Mouse (Mus musculus) liver, embryonic 11.5 days (tissue): ENCODE measurements around the gene Bckdha. TPM values are rescaled to one million over a fixed set of nuclear protein-coding genes. Genes with fewer than 3 reads are reported as not detected.

Experiments used
- ATAC-seq: fragments of 200-750 bp; cut with Nextera tagmentation; replicated peaks from 2 replicates; pipeline ENCODE4 v1.8.0; 2017; ENCODE audit warnings: moderate number of reproducible peaks, mild to moderate bottlenecking, moderate TSS enrichment, moderate library complexity; ENCODE audit not compliant: low FRiP score
- DNase-seq: peaks from one replicate; pipeline ENCODE4 v3.0.0-alpha.2; 2017; ENCODE audit warnings: low spot score
- H3K27ac ChIP-seq: fragments of 300-500 bp; sonication (generic); 2 replicates; pipeline ENCODE4 v1.5.1; 2014; ENCODE audit warnings: mild to moderate bottlenecking, low read depth, low read length, control low read depth
- H3K27me3 ChIP-seq: fragments of 300-500 bp; sonication (generic); replicated peaks from 2 replicates; pipeline ENCODE4 v1.6.1; 2014; ENCODE audit warnings: low read length, mixed read lengths; ENCODE audit not compliant: control insufficient read depth, insufficient read depth
- H3K36me3 ChIP-seq: fragments of 300-500 bp; sonication (generic); 2 replicates; pipeline ENCODE4 v1.6.1; 2014; ENCODE audit warnings: mild to moderate bottlenecking, low read length, moderate library complexity, mixed read lengths; ENCODE audit not compliant: control insufficient read depth, insufficient read depth
- H3K4me1 ChIP-seq: fragments of 300-500 bp; sonication (generic); replicated peaks from 2 replicates; pipeline ENCODE4 v1.6.1; 2014; ENCODE audit warnings: low read length, mixed read lengths; ENCODE audit not compliant: control insufficient read depth, insufficient read depth
- H3K4me2 ChIP-seq: fragments of 300-500 bp; sonication (generic); 2 replicates; pipeline ENCODE4 v1.6.1; 2014; ENCODE audit warnings: mild to moderate bottlenecking, control low read depth, moderate library complexity
- H3K4me3 ChIP-seq: fragments of 300-500 bp; sonication (generic); 2 replicates; pipeline ENCODE4 v1.5.1; 2014; ENCODE audit warnings: low read depth, low read length, control low read depth
- H3K9ac ChIP-seq: fragments of 300-500 bp; sonication (generic); 2 replicates; pipeline ENCODE4 v1.6.1; 2014; ENCODE audit warnings: low read depth, low read length, control low read depth
- H3K9me3 ChIP-seq: fragments of 300-500 bp; sonication (generic); 2 replicates; pipeline ENCODE4 v1.6.1; 2016; ENCODE audit warnings: low read length, inconsistent platforms, mixed read lengths; ENCODE audit not compliant: control insufficient read depth
- WGBS: fragments of 180-500 bp; shearing (Covaris S2); extraction: QIAGEN DNeasy Blood & Tissue Kit; methylation state at CpG from one replicate; pipeline ENCODE4 v1.1.7; 2014; 5-methylcytosine and 5-hydroxymethylcytosine counted together
- polyA plus RNA-seq: library from polyadenylated mRNA; unstranded; fragments of >200 nt; fragmentation: Nextera tagmentation; extraction: Ambion mirVana; gene quantifications from 2 replicates; pipeline ENCODE4 v1.2.1, GENCODE M21; 2014

The Bckdha gene
- polyA plus RNA-seq, 1 experiment from 2014 or later = 35.5 TPM

DNA sequence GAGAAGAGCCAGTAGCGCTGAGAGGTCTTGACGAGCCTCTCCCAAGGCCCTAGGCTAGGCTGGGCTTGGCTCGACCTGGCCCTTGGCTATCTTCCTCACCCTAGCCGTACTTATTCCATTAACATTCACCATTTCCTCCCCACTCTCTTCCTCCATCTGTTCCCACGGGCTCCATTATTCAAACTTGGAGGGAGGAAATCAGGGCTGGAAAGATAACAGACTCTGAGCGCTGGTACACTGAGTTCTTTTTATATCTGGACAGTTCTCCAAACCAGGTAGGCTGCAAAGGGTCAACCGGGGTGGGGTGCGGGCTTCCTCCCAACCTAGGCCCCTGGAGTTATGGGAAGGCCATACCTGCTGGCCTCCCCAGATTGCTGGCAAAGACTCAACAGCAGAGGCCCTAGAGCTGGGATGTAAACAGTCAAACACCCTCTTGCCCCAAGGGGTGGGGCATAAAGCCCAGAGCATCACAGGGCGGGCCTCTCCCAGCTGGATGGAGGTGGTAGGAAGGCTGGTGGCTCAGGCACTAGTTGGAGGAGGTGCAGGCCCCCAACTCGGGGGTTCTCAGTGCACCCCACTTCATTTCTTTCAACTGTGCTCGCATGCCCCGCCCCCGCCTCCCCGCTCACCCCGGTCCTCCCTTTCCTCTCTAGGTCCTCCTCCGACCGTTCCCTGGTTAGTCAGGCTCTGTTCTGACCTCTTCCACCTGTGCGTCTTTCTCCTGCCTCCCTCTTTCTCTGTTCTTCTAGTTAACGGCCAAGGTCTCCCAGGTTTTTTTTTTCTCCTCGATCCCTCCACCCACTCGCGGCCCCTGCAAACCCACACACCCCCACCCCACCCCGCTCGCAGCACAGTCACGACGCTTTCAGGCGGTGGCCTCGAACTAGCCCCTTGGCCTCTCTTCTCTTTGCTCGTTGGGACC lies 32.0 kb downstream of the Bckdha start, which contains the start of gene B3gnt8:
TSS of gene B3gnt8 (plus strand) at position 146 of the 922 bp plus-strand sequence.
- Histone ChIP-seq H3K4me2 (peak within 1 kb of the TSS; percentile 91), H3K27ac (peak within 1 kb of the TSS; percentile 73), H3K4me1 (peaks cover 20% of the 10 kb centered on the region), H3K4me3 (peak within 1 kb of the TSS; percentile 54), H3K9ac (peak within 1 kb of the TSS; percentile 61), H3K36me3 (0 out of 2 replicates have a peak, but pooled peaks cover 3% of the 10 kb centered on the region), H3K27me3 (no peaks in the 10 kb centered on the region), H3K9me3 (no peaks in the 10 kb centered on the region)
- 0 out of 2 replicates have a peak, but pooled peaks have one; percentile 35 for ATAC-seq
- WGBS = 10% methylated on average over 29 of the region's 29 CpGs
- DNase-seq = peak; percentile 49

DNA sequence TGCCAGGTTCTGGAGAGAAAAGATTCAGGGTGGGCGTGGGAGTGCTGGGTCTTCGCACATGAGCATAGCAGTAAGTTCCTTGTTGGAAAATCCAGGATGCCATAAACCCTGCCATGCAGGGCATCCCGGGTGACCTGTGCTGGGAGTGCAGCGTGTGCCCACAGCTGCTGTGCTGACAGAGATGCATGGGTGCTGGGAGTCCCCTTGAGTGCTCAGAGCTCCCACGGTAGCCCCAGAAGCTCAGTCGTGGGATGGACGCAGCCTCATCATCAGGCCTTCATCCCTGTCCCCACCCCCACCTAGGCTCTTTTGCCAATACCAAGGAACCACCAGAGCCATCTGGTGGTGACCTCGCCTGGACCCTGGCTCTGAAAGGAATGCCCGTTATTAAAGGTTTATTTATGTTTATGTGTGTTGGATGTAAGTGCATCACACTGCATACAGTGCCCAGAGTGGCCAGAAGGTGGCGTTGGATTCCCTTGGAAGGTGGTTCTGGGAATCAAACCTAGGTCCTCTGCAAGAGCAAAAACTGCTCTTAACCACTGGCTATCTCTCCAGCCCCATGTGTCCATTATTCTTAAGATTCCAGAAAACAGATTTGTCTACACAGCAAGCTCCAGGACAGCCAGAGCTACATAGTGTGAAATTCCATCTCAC lies 33.1 kb downstream of the Bckdha start:
- H3K36me3 ChIP-seq = 0 out of 2 replicates have a peak, but pooled peaks cover 3% of the 10 kb centered on the region
- no peak overlapping the region for H3K27ac ChIP-seq
- H3K9me3 ChIP-seq = no peaks in the 10 kb centered on the region
- H3K4me3 ChIP-seq = no peak overlapping the region
- H3K4me1 ChIP-seq = peaks cover 20% of the 10 kb centered on the region
- H3K9ac ChIP-seq = no peak overlapping the region
- no peaks in the 10 kb centered on the region for H3K27me3 ChIP-seq
- WGBS = 68% methylated on average over 10 of the region's 10 CpGs
- H3K4me2 ChIP-seq = no peak overlapping the region
- DNase-seq (no peak), ATAC-seq (0 out of 2 replicates have a peak, but pooled peaks have one; percentile 2)

DNA sequence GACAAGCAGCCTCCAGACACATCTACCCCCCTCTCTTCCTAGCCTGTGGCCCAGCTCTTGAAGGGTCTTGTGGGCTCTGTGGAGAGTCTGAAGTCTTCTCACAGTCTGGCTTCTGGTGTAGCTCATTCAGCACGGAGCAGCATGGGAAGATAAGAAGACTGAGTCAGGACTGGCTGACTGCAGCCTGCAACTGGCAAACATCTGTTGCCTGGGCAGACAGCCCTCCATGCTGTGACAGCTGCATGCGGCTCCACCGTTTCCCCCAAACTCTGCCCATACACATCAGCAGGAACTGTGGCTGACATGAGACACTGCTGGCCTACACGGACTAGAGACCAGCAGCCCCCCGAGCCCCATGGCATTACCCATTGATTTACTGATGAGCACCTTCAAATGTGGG lies 33.9 kb downstream of the Bckdha start:
- H3K9me3 ChIP-seq = no peaks in the 10 kb centered on the region
- no peak overlapping the region for H3K4me2 ChIP-seq
- H3K27ac ChIP-seq = no peak overlapping the region
- H3K27me3 ChIP-seq = no peaks in the 10 kb centered on the region
- 0 out of 2 replicates have a peak, but pooled peaks cover 3% of the 10 kb centered on the region for H3K36me3 ChIP-seq
- no peak overlapping the region for H3K9ac ChIP-seq
- H3K4me1 ChIP-seq = peaks cover 24% of the 10 kb centered on the region
- H3K4me3 ChIP-seq = no peak overlapping the region
- DNase-seq (no peak), ATAC-seq (no peak)
- WGBS = 62% methylated on average over 5 of the region's 5 CpGs

DNA sequence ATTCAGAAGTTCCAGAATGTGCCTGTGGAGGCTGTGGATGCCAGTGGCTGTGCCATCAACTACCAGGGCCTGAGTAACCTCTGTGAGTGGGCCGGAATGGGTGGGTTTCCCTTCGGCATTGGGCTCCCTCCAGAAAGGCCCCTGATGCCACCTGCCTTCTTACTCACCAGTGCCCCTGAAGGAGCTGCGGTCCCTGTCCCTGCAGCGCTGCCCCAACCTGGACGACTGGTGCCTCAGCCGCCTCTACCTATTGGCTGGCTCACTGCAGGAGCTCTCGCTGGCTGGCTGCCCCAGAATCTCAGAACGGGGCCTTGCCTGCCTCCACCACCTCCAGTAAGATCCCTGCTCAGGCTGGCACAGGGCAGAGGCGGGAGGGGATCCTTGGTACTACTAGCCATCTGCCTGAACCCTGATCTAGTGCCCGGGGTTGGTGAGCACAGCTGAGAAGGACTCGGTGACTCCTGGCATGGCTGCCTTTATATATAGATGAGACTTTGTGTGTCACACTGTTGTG lies 34.9 kb downstream of the Bckdha start:
- no peak overlapping the region for H3K9ac ChIP-seq
- H3K27ac ChIP-seq = no peak overlapping the region; the same call in 1 of the 2 replicates
- 86% methylated on average over 11 of the region's 11 CpGs for WGBS
- ATAC-seq (no peak), DNase-seq (no peak)
- no peaks in the 10 kb centered on the region for H3K27me3 ChIP-seq
- H3K36me3 ChIP-seq = 0 out of 2 replicates have a peak, but pooled peaks cover 3% of the 10 kb centered on the region
- peaks cover 24% of the 10 kb centered on the region for H3K4me1 ChIP-seq
- no peak overlapping the region for H3K4me3 ChIP-seq
- H3K4me2 ChIP-seq = no peak overlapping the region
- H3K9me3 ChIP-seq = no peaks in the 10 kb centered on the region

DNA sequence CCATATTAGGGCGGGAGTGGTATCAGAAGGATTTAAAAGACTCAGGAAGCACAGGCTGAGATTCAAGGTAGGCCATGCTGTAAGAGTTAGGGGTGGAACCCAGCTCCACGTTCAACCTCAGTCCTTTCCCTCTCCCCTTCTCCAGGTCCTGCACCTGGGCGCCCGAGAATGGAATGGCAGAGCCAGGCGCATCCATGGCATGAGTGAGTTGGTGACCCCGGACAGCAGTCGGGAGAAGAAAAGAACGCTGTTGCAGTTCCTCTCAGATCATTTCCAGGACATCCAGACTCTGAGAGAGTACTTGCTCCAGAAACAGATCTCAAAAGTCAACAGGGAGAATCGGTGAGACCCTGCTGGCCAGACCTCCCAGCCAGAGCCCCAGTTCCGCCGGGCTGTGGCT lies 38.0 kb downstream of the Bckdha start:
- Histone ChIP-seq H3K27me3 (no peaks in the 10 kb centered on the region), H3K36me3 (0 out of 2 replicates have a peak, but pooled peaks cover 3% of the 10 kb centered on the region), H3K9ac (no peak overlapping the region), H3K9me3 (no peaks in the 10 kb centered on the region), H3K4me3 (no peak overlapping the region), H3K27ac (no peak overlapping the region), H3K4me1 (peaks cover 4% of the 10 kb centered on the region), H3K4me2 (no peak overlapping the region)
- WGBS = 91% methylated on average over 11 of the region's 11 CpGs
- DNase-seq (no peak), ATAC-seq (no peak)

DNA sequence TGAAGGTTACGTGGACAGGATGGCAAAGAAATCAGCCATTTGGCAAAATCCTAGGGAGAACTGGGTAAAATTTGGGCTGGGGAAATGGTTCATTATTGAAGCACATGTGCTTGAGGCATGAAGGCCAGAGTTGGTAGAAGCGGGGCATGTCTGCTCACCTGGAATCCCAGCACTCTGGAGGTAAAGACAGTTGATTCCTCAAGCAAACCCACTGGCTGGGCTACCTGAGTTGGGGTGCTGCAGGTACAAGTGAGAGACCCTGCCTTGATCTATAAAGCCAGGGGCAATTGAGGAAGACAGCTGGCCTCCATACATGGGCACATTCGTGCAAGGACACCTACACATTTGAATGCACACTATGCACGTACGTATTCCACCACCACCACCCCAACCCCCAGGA lies 38.7 kb downstream of the Bckdha start:
- no peak overlapping the region for H3K9ac ChIP-seq
- H3K4me2 ChIP-seq = peak overlapping the region; percentile 81
- H3K27me3 ChIP-seq = no peaks in the 10 kb centered on the region
- peak overlapping the region; percentile 64 for H3K4me3 ChIP-seq
- H3K9me3 ChIP-seq = no peaks in the 10 kb centered on the region
- H3K27ac ChIP-seq = no peak overlapping the region
- 89% methylated on average over 5 of the region's 5 CpGs for WGBS
- 0 out of 2 replicates have a peak, but pooled peaks cover 3% of the 10 kb centered on the region for H3K36me3 ChIP-seq
- H3K4me1 ChIP-seq = peaks cover 9% of the 10 kb centered on the region
- DNase-seq (no peak), ATAC-seq (no peak)

DNA sequence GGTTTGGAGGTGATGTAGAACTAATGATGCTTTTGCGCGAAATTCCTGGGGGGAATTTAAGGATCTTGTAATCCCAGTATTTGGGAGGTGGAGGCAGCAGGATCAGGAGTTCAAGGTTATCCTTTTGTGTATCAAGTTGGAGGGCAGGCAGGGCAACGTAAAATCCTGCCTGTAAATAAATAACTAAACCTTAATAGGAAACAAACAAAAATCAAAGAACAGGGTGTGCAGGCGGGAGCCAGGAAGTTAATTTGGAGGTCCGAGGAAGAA lies 39.1 kb downstream of the Bckdha start:
- no peaks in the 10 kb centered on the region for H3K9me3 ChIP-seq
- 25% methylated on average over 5 of the region's 5 CpGs for WGBS
- peak overlapping the region; percentile 81 for H3K4me2 ChIP-seq
- peak overlapping the region; percentile 72 for H3K9ac ChIP-seq
- H3K4me1 ChIP-seq = peaks cover 9% of the 10 kb centered on the region
- DNase-seq (no peak), ATAC-seq (no peak)
- no peak overlapping the region for H3K27ac ChIP-seq
- peak overlapping the region; percentile 64 for H3K4me3 ChIP-seq
- no peaks in the 10 kb centered on the region for H3K27me3 ChIP-seq
- H3K36me3 ChIP-seq = 0 out of 2 replicates have a peak, but pooled peaks cover 3% of the 10 kb centered on the region

DNA sequence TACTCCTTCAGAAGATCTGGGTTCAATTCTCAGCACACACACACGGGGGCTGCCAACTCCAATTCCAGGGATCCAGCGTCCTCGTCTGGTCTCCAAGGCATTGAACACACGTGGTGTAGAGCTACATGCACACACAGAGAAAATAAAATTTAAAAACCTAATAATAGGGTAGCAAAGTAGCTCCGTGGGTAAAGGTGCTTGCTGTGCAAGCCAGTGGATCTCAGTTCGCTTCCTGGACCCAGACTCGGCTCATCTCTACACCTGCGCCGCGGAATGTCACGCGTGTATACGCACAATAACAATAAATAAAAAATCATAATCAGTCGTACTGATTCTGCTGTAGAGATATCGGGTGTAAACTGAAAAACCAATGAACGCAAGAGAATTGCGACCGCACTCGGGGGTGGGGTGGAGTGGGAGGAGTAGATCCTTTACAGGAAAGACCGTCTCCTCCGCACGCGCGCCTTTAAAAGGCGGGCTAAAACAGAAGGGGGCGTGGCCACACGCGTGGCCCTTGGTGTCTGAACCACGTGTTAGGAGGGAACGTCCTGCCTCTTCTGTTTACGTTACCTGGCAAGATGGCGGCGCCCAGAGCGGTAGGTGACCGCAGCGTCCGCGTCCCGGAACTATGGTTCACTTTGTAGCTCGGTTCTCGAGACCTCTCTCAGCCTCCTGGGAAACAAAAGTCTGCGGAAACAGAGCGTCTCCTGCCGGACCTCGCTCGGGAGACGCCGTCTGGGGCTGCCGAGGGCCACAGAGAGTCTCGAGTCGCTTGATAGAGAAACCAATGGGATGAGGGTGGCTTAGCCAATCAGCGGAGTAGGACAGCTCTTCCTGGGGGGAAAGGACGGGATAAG lies 39.7 kb downstream of the Bckdha start, which contains the start of gene Dmac2:
TSS of gene Dmac2 (plus strand) at position 550 of the 857 bp plus-strand sequence.
- DNase-seq = peak; percentile 88

More for the DNA sequence above, 39.7 kb downstream of the Bckdha start, which contains the start of gene Dmac2:
- Histone ChIP-seq H3K9ac (peak within 1 kb of the TSS; percentile 72), H3K36me3 (0 out of 2 replicates have a peak, but pooled peaks cover 3% of the 10 kb centered on the region), H3K27ac (no peak within 1 kb of the TSS), H3K4me1 (peaks cover 9% of the 10 kb centered on the region), H3K9me3 (no peaks in the 10 kb centered on the region), H3K27me3 (no peaks in the 10 kb centered on the region), H3K4me3 (peak within 1 kb of the TSS; percentile 64), H3K4me2 (peak within 1 kb of the TSS; percentile 81)
- ATAC-seq = peak; percentile 92
- 2% methylated on average over 53 of the region's 53 CpGs for WGBS
